ENCODE assay signal across 20 mouse cellular contexts in genomic region chr7:133911881-133912280, GRCm38 (mm10).
DNase-seq lines count a peak whose midpoint lies in the region; ATAC-seq and TF ChIP-seq lines count a peak whose summit lies in the region.
"Had no signal": no experiment of that assay in that cellular context is flagged by ENCODE, and none has a peak within 500 bp of the region (broad histone marks: within the 10 kb centered on the region; RNA-seq: fewer than 3 reads in every experiment).

No protein-coding gene starts in this region.

- 93% methylated on average over 3 of the region's 3 CpGs for WGBS in lung, adult 2 months
- 85% methylated on average over 3 of the region's 3 CpGs for WGBS in midbrain, embryonic 13.5 days

- no peaks in the 10 kb centered on the region for H3K4me1 ChIP-seq in lung, adult 2 months (ENCODE audit: control insufficient read depth, insufficient read depth, low read length)
- no peaks in the 10 kb centered on the region for H3K4me1 ChIP-seq in midbrain, embryonic 13.5 days (replicated peaks)
- H3K4me1 ChIP-seq: forebrain, embryonic 12.5 days; heart, embryonic 12.5 days; hindbrain, embryonic 13.5 days; limb, embryonic 10.5 days had no signal

- 0 out of 2 replicates have a peak, but pooled peaks have one; percentile 55 for ATAC-seq in frontal cortex, adult (ENCODE audit: low TSS enrichment)
- ATAC-seq in midbrain, embryonic 13.5 days = no peak
- ATAC-seq: liver, postnatal 0 days; midbrain, embryonic 16.5 days had no signal

- H3K36me3 ChIP-seq in midbrain, embryonic 13.5 days = no peaks in the 10 kb centered on the region
- H3K36me3 ChIP-seq: forebrain, embryonic 12.5 days; G1E; heart, embryonic 12.5 days; hindbrain, embryonic 13.5 days; limb, embryonic 10.5 days; neural tube, embryonic 15.5 days had no signal

- H3K9ac ChIP-seq in midbrain, embryonic 13.5 days (replicated peaks) = no peak overlapping the region
- H3K9ac ChIP-seq: forebrain, embryonic 12.5 days; heart, embryonic 12.5 days; hindbrain, embryonic 13.5 days; liver, postnatal 0 days; neural tube, embryonic 15.5 days had no signal

- H3K4me3 ChIP-seq in lung, adult 2 months (replicated peaks; ENCODE audit: extremely low read depth, low read depth, low read length) = no peak overlapping the region
- H3K4me3 ChIP-seq in midbrain, embryonic 13.5 days (replicated peaks) = no peak overlapping the region
- H3K4me3 ChIP-seq: forebrain, embryonic 12.5 days; heart, embryonic 12.5 days; hindbrain, embryonic 13.5 days; limb, embryonic 10.5 days; neural tube, embryonic 15.5 days had no signal

- no peak for TF ChIP-seq CTCF in lung, adult 2 months (IDR thresholded peaks at IDR 0.05; ENCODE audit: insufficient read depth, low read length)

- intact Hi-C loops in left cerebral cortex, postnatal 14 days (cut with DNase I) = no loop called here

- H3K4me2 ChIP-seq in midbrain, embryonic 13.5 days (replicated peaks) = no peak overlapping the region
- H3K4me2 ChIP-seq: forebrain, embryonic 12.5 days; heart, embryonic 12.5 days; hindbrain, embryonic 13.5 days; neural tube, embryonic 15.5 days had no signal

- no peak for DNase-seq in frontal cortex, postnatal 14 days (ENCODE audit: low spot score in 2 of 2)
- DNase-seq in testis, postnatal 10 days (ENCODE audit: low spot score) = peak; percentile 19
- DNase-seq in testis, postnatal 14 days (ENCODE audit: low spot score) = no peak
- peak; percentile 47 to 58 for DNase-seq in left cerebral cortex, postnatal 14 days (ENCODE audit: low spot score in 2 of 2)
- DNase-seq in lung, adult 2 months = no peak
- no peak for DNase-seq in adrenal gland, postnatal 10 days
- DNase-seq: adrenal gland, postnatal 25 days; cerebellum, adult 8-10 months; kidney, adult 9 months; kidney, postnatal 25 days; liver, postnatal 0 days had no signal

- no peak overlapping the region for H3K27ac ChIP-seq in midbrain, embryonic 13.5 days
- H3K27ac ChIP-seq: forebrain, embryonic 12.5 days; hindbrain, embryonic 13.5 days; limb, embryonic 10.5 days; neural tube, embryonic 15.5 days had no signal

- TF ChIP-seq POLR2A in lung, adult 2 months (IDR thresholded peaks at IDR 0.05; ENCODE audit: borderline replicate concordance, extremely low read depth, low read depth, low read length) = no peak

- H3K27me3 ChIP-seq in midbrain, embryonic 13.5 days = no peaks in the 10 kb centered on the region
- H3K27me3 ChIP-seq: forebrain, embryonic 12.5 days; heart, embryonic 12.5 days; hindbrain, embryonic 13.5 days; neural tube, embryonic 15.5 days had no signal

- 0 out of 2 replicates have a peak, but pooled peaks cover 3% of the 10 kb centered on the region for H3K9me3 ChIP-seq in midbrain, embryonic 13.5 days
- H3K9me3 ChIP-seq: forebrain, embryonic 12.5 days; heart, embryonic 12.5 days; hindbrain, embryonic 13.5 days; limb, embryonic 10.5 days; neural tube, embryonic 15.5 days had no signal

Comparison
In these comparisons a context has a peak if more than half of its experiments do, and no peak if none do; other contexts are left out.
1. DNase-seq: peak in testis, postnatal 10 days (single experiment) and left cerebral cortex, postnatal 14 days (2 of 2); none in frontal cortex, postnatal 14 days (0 of 2), testis, postnatal 14 days (single experiment), lung, adult 2 months (single experiment) and adrenal gland, postnatal 10 days (single experiment).